Mouse (Mus musculus): ENCODE measurements around the gene Cadm4.
A peak's percentile ranks its signal among the peaks of the same experiment; 100 is the strongest.
"Not testable (repeated sequence)": the region's sequence is repeated elsewhere in the genome, so short reads cannot be mapped to it uniquely, and the experiment has no call there.

DNA sequence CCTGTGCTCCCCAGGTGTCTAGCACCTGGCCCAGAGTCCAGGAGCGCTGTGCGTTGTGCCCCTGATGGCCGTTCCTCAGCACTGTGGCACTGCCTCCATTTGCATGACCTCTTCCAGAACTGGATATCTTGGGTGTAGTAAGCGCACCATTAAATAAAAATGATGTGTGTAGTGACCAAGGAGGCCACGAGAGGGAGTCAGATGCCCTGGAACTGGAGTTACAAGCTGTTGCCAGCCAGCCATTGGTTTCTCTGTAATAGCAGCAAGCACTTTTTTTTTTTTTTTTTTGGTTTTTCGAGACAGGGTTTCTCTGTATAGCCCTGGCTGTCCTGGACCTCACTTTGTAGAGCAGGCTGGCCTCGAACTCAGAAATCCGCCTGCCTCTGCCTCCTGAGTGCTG lies 34.5 kb downstream of the Cadm4 start:
- TF ChIP-seq MYOG (IDR thresholded peaks at IDR 0.05; ENCODE audit: control insufficient read depth, extremely low read depth, insufficient read length); CEBPB (IDR thresholded peaks at IDR 0.05; ENCODE audit: low read depth); MAX (IDR thresholded peaks at IDR 0.05); FOSL1 (IDR thresholded peaks at IDR 0.05; ENCODE audit: insufficient read depth, low read length, poor library complexity, severe bottlenecking); USF1 (IDR thresholded peaks at IDR 0.05; ENCODE audit: low read depth); MYOD1 (IDR thresholded peaks at IDR 0.05; ENCODE audit: control insufficient read depth, insufficient read length, low read depth): not testable (repeated sequence)
- TF ChIP-seq CTCF (IDR thresholded peaks at IDR 0.05; ENCODE audit: control insufficient read depth, insufficient read depth, insufficient read length): peak; percentile 2

All from C2C12 (cell line).